Mouse (Mus musculus): ENCODE results near the gene Aagab. TPM values are rescaled to one million over a fixed set of nuclear protein-coding genes. Genes with fewer than 3 reads are reported as not detected.

Aagab gene
- total RNA-seq, 4 experiments from 2014 or later: 32.4 to 41.5 (median 36.8) TPM

DNA sequence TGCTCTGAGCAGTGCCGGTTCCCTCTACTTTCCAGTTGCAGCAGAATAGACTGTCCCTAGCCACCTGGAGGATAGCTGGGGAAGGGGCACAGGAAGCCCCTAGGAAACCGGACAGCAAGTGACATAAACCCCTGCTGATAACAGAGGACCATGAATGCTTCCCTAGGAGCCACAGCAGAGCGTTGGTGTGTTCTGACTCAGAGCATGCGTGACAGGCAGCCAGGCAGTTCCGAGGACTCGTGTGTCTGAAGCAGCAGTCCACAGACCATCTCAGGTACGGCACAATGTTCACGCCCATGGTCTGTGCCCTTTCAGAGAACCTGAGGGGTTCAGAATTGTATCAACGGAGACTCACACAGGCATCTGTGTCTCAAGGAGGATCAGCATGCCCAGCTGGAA lies 46.1 kb downstream of the Aagab start:
- DNase-seq: no peak

DNA sequence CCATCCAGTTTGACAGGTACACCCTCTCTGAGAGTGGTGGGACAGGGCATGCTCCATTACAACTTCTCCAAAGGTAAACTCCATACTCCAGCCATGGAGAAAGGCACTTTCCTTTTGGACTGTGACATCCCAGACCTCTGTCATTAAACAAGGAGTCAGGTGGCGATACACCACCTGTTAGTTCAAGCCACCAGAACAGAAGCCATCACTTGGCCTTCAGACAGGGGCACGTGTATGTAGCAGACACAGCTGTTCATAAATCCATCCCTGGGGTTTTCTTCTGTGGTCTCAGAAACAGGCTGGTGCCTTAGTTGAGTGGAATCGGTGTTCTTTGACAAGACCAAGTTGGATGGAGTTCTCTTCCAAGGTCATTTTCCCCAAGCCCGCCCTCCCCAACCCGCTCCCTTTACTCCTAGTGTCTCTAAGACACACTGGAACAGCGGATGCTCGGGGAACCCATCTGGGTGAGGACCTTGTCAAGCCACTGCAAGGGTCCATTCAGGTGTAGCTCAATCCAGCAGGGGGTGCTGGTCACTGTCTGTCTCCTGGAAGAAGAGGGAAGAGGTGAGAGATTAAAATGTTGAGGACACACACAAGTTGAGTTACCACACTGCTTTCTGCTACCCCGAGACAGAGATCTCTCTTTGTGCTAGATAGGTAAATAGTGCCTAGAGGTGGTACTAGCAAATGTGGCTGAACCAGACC lies 47.5 kb downstream of the Aagab start:
- no peak for DNase-seq

DNA sequence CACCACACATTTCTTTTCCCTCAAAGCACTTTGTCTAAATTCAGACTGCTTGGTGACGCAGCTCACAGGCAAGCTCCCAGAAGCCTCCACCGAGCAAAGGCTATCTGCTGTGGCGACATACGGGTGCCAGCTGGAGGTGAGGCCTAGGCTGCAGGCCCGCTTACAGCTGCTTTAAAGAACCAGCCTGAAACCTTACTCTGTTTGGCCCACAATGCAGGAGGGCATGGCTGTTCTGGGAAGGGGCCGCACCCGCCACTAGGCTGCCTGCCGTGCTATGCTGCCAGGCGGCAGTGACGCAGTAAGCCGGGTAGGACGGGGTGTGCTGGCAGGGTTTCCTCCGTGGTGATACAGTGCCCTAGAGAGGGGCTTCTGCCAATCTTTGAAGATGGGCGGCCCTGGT lies 48.4 kb downstream of the Aagab start:
- no peak for DNase-seq

- no peak for DNase-seq
Observed at GRCm38 (mm10) chr9:63651594-63651993, 49.1 kb downstream of the Aagab start.

GRCm38 (mm10) chr9:63653666-63654065 lies 51.2 kb downstream of the Aagab start:
- no peak for DNase-seq

GRCm38 (mm10) chr9:63654575-63654974 lies 52.1 kb downstream of the Aagab start:
- no peak for DNase-seq

DNA sequence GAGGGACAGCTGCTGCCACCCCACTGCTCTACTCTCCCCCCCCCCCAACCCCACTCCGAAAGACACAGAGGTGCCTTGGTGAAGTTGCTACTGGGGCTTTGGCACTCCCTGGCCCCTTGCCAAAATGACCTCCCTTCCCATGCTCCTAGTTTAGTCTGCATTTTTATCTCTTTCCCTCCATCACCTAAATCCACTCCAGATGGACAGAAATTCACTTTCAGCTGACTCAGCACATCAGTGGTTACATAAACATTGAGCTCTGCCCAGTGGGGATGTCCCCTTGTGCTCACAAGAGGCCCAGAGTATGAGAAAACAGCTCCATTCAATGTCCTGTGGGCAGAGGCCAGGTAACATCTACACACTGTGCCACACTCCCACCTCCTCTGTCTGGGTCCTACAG lies 52.6 kb downstream of the Aagab start:
- DNase-seq: no peak

DNA sequence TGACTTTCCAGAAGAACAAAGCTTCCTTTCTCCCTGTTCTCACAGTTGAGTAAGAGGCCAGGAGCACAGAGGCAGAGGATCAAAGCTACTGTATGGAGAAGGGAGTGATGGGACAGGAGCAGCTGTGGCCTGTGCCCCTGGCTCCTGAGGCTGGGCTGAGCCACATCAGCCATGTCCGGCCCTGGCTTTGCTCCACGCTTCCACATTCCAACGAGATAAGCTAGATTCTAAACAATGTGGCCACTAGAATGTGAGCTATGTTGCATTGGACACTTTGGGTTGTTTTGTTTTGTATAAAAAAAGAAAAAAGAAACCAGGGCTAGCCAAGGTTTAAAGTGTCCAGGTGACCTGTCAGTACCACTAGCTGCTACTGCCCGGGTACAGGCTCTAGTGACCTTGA lies 54.7 kb downstream of the Aagab start:
- DNase-seq: no peak

DNA sequence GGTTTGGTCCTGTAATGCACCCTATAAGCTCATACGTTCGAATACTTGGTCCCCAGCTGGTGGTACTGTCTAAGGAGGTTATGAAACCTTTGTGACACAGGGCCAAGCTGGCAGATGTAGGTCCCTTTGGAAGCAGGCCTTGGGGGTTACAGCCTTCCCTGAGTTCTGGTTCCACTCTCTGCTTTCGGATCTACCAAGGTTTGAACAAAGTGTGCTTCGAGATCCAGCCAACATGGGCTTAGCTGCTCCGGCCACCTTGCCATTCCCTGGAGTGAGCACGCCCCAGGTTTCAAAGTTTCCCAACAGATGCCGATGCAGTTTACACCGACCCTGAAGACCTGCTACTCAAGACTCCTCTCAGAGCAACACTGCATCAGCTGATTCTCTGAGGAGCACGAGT lies 56.0 kb downstream of the Aagab start:
- DNase-seq: no peak

GRCm38 (mm10) chr9:63658970-63659371 lies 56.5 kb downstream of the Aagab start:
- DNase-seq: no peak

DNA sequence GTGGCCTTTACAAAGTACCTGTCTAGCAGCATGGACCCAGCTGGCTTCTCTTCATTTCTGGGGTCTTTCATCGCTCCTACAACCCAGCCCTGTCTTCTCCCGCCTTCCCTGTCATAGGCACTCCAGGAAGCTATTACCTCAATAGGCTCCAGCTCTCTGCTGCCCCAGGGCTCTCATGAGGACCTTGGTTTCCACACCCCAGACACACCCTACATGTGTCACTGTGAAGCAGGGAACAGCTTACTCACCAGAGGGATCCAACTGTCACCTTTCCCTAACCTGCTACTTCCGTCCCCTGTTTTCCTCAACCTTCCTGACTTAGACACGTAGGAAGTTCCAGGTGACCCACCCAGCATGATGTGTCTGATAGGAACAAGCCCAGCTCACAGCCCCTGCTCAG lies 57.6 kb downstream of the Aagab start:
- DNase-seq: no peak

- DNase-seq: no peak
Observed at GRCm38 (mm10) chr9:63660691-63661090, 58.2 kb downstream of the Aagab start.

- DNase-seq: no peak
Observed at GRCm38 (mm10) chr9:63662759-63663158, 60.3 kb downstream of the Aagab start.

GRCm38 (mm10) chr9:63663222-63663621 lies 60.8 kb downstream of the Aagab start:
- DNase-seq: no peak

DNA sequence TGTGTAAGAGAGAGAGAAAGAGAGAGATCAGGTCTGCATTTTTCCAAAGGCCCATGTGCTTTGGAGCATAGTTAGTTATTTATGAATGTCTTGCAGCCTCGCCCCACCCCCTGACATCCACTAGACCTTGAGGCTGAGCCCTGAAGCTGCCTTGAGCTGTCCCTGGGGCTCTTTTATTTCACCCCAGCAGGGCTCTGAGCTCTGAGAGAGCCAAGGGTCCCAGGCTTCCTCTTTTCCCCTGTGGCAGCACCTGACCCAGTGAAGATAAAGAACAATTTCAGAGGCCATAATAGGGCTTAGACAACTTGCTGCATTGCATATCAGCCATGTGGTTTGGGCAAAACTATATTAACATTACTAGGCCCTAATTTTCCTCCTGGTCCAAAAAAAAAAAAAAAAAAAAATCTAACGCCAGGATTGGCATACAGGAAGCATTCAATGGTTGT lies 61.9 kb downstream of the Aagab start:
- peak; percentile 58 for DNase-seq

DNA sequence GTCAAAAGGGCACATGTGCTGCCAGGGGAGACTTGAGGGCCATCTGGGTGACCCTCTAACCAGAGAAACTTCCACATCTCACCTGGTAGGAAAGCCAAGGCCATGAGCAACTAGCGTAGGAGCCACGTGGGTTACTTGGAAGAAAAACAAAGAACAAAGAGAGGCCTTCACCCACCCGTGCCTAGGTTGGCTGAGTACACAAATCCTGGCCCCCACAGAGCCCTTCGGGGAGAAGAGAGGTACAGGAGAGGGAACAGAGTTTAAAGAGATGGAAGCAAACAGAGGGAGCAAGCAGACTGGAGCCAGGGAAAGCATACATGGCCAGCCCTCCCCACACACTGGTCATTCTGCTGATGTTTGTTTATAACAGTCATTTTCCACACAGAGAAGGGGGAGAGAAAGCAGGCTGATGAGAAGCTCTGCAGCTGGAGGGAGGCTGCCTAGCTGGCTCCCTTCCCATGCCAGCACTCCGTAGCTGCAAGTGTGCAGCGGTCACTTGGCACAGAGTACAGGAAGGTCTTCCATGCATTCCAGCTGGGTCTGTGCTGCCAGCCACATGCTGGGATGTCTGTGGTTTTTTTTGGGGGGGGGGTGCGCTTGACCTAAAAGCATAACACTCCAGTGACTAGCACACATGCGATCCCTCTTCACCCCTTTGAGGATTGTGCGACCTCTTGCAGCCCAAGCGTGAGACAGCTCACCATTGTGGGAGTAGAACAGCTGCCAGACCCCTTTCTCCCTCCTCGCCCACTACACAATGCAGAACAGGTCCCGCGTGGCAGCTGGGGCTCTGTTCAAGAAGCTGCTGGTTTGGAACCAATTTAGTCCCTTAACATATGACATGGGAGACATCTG lies 62.6 kb downstream of the Aagab start:
- no peak for DNase-seq

GRCm38 (mm10) chr9:63666612-63667372 lies 64.3 kb downstream of the Aagab start:
- DNase-seq: no peak

- DNase-seq: no peak
Observed at GRCm38 (mm10) chr9:63667373-63667724, 64.9 kb downstream of the Aagab start.

DNA sequence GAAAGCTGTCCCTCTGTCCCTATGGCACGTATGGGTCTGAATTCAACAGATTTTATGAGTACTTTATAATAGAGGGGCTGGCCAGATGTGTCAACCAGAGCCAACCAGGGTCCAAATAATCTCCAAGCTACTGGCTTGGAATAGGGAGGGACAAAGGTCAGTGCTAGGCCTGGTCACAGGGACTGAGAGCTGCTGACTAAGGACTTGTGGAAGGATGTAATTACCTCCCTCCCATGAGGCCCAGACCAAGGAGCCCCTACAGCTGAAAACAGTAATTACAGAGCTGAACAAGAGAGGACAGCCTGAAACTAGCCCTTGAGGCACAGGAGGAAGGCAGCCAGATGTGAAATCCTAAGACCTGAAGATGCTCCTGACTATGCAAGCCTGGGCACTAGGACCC lies 66.2 kb downstream of the Aagab start:
- DNase-seq: no peak

- DNase-seq: no peak
Observed at GRCm38 (mm10) chr9:63669816-63670215, 67.4 kb downstream of the Aagab start.

- DNase-seq: no peak
Observed at GRCm38 (mm10) chr9:63672797-63673493, 70.5 kb downstream of the Aagab start.

DNA sequence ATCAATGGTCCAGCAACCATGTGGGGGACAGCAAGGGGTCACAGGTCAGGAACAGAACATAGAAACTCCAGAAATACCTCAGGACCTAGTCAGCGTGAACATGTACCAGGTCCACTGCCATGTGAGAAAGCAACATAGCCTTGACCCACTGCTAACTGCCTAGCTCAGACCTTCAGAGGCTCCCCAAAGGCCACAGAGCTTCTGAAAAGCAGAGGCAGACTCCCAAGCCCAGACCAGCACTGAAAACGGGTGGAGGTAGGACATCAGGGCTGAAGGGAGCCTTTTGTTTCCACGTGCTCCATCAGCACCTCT lies 71.0 kb downstream of the Aagab start:
- no peak for DNase-seq

DNA sequence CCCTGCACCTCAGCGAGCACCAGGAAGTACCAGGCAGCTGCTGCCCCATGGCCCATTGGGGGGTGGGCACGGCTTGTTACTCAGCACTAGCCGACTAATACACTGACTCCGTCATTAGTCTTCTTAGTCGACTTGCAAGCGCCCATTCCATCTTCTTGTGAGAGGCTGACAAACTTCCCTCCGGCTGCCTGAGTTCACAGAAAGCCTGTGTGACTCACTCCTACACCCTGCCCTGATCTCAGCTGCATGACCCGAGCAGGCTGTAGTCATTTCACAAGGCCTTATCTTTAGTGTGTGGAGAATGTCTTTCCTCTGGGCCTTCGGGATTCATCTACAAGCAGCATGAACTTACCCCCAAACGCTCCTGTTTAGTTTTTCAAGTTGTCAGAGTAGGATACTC lies 72.2 kb downstream of the Aagab start:
- DNase-seq: no peak

Data from adrenal gland, adult 8-10 months (tissue).